Mouse (Mus musculus) neural tube, embryonic 15.5 days (tissue): Measurements from ENCODE around the gene Smok3b. TPM values are rescaled to one million over a fixed set of nuclear protein-coding genes. Genes with fewer than 3 reads are reported as not detected.
"Not testable (repeated sequence)": the region's sequence is repeated elsewhere in the genome, so short reads cannot be mapped to it uniquely, and the experiment has no call there.

ENCODE experiments used
- ATAC-seq: fragments of 200-750 bp; cut with Nextera tagmentation; 2 replicates; pipeline ENCODE4 v1.8.0; 2017; ENCODE audit warnings: mild to moderate bottlenecking, moderate TSS enrichment, moderate library complexity; ENCODE audit not compliant: low FRiP score
- H3K27ac ChIP-seq: fragments of 300-500 bp; sonication (generic); replicated peaks from 2 replicates; pipeline ENCODE4 v1.5.1; 2015; ENCODE audit warnings: mild to moderate bottlenecking, inconsistent platforms
- H3K27me3 ChIP-seq: fragments of 300-500 bp; sonication (generic); replicated peaks from 2 replicates; pipeline ENCODE4 v1.6.1; 2015; ENCODE audit warnings: inconsistent platforms
- H3K36me3 ChIP-seq: fragments of 300-500 bp; sonication (generic); 2 replicates; pipeline ENCODE4 v1.6.1; 2015; ENCODE audit warnings: inconsistent platforms
- H3K4me1 ChIP-seq: fragments of 300-500 bp; sonication (generic); 2 replicates; pipeline ENCODE4 v1.6.1; 2015; ENCODE audit warnings: inconsistent platforms
- H3K4me2 ChIP-seq: fragments of 300-500 bp; sonication (generic); 2 replicates; pipeline ENCODE4 v1.6.1; 2015; ENCODE audit warnings: inconsistent platforms, mild to moderate bottlenecking, moderate library complexity
- H3K4me3 ChIP-seq: fragments of 300-500 bp; sonication (generic); replicated peaks from 2 replicates; pipeline ENCODE4 v1.5.1; 2015; ENCODE audit warnings: mild to moderate bottlenecking, inconsistent platforms
- H3K9ac ChIP-seq: fragments of 300-500 bp; sonication (generic); replicated peaks from 2 replicates; pipeline ENCODE4 v1.6.1; 2015; ENCODE audit warnings: mild to moderate bottlenecking, inconsistent platforms
- H3K9me3 ChIP-seq: fragments of 300-500 bp; sonication (generic); replicated peaks from 2 replicates; pipeline ENCODE4 v1.6.1; 2016; ENCODE audit warnings: inconsistent platforms
- WGBS: fragments of 180-500 bp; shearing (Covaris S2); methylation state at CpG from one replicate; pipeline ENCODE4 v1.1.7; 2015; ENCODE audit warnings: mixed read lengths; 5-methylcytosine and 5-hydroxymethylcytosine counted together
- polyA plus RNA-seq: library from polyadenylated mRNA; unstranded; fragments of >200 nt; fragmentation: Nextera tagmentation; extraction: Ambion mirVana; gene quantifications from 2 replicates; pipeline ENCODE4 v1.2.1, GENCODE M21; 2015

The Smok3b gene
- polyA plus RNA-seq, 1 experiment from 2014 or later: not detected

DNA sequence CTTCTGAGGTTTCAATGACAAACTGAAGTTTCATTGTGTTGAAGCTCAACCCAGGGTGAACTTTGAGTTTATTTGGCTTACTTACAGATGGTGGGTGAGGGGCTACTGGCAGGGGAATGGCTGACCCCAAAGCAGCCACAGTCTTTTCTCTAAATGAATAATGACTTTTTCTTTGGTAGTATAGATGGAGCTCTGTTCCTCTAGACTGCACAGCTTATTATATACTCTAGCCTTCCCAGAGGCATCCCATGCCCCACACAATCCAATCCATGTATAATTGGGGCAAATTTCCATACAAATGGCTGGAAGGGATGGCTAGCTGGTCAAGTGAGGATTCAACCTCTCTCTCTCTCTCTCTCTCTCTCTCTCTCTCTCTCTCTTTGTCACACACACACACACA is 4.2 kb upstream of the Smok3b start:
- Histone ChIP-seq H3K4me1 (no peaks in the 10 kb centered on the region), H3K27me3 (no peaks in the 10 kb centered on the region), H3K4me3 (no peak overlapping the region), H3K4me2 (no peak overlapping the region), H3K9ac (no peak overlapping the region), H3K36me3 (no peaks in the 10 kb centered on the region), H3K27ac (no peak overlapping the region), H3K9me3 (no peaks in the 10 kb centered on the region)
- ATAC-seq: no peak

DNA sequence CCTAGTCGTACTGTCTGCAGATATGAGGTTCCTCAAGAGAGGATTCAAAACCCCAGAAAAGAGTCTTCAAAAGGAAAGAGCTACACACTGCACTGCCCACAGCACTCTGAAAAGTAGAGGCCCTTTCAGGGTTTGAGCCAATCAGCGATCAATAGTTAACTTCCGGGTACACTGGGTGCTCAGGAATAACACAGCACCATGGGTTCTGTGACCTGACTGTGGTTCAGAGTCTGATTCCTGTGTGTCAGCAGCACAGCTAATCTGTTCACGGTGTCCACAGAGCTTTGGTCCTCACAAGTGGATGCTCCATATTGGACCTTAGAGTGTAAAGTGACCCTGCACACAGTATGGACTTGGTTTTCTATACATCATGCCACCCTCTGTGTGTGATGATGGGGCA is 1.7 kb upstream of the Smok3b start:
- 88% methylated on average over 4 of the region's 4 CpGs for WGBS
- H3K9ac ChIP-seq, H3K27me3 ChIP-seq, H3K4me1 ChIP-seq, ATAC-seq, H3K4me3 ChIP-seq, H3K9me3 ChIP-seq, H3K27ac ChIP-seq, H3K36me3 ChIP-seq, H3K4me2 ChIP-seq: not testable (repeated sequence)

GRCm38 (mm10) chr5:138052894-138053293 is 31.7 kb downstream of the Smok3b start, which contains the start of gene Smok3c:
Gene Smok3c, plus strand, starts transcription at chr5:138053194.
- H3K4me2 ChIP-seq, H3K9ac ChIP-seq, H3K4me3 ChIP-seq, H3K27me3 ChIP-seq, H3K36me3 ChIP-seq, H3K9me3 ChIP-seq, H3K27ac ChIP-seq, H3K4me1 ChIP-seq, ATAC-seq: not testable (repeated sequence)
- no CpG with 5 or more reads among the region's 5 CpGs for WGBS

DNA sequence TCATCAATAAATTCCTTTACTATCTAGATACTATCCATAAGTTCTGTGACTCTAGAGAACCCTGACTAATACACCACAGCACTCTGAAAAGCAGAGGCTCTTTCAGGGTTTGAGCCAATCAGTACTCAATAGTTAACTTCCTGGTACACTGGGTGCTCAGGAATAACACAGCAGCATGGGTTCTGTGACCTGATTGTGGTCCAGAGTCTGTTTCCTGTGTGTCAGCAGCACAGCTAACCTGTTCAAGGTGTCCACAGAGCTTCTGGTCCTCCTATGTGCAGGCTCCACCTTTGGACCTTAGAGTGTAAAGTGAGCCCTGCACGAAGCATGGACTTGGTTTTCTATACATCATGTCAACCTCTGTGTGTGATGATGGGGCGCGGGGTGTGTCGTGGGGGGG is 52.6 kb downstream of the Smok3b start:
- Histone ChIP-seq H3K9me3 (no peaks in the 10 kb centered on the region), H3K4me3 (no peak overlapping the region), H3K4me1 (no peaks in the 10 kb centered on the region), H3K4me2 (no peak overlapping the region), H3K36me3 (no peaks in the 10 kb centered on the region), H3K27ac (no peak overlapping the region), H3K27me3 (no peaks in the 10 kb centered on the region), H3K9ac (no peak overlapping the region)
- 92% methylated on average over 4 of the region's 4 CpGs for WGBS
- no peak for ATAC-seq

GRCm38 (mm10) chr5:138075684-138076083 is 54.5 kb downstream of the Smok3b start:
- Histone ChIP-seq H3K9ac (no peak overlapping the region), H3K9me3 (no peaks in the 10 kb centered on the region), H3K36me3 (no peaks in the 10 kb centered on the region), H3K27ac (no peak overlapping the region), H3K4me2 (no peak overlapping the region), H3K27me3 (no peaks in the 10 kb centered on the region), H3K4me1 (no peaks in the 10 kb centered on the region), H3K4me3 (no peak overlapping the region)
- ATAC-seq: no peak
- 77% methylated on average over 3 of the region's 3 CpGs for WGBS

DNA sequence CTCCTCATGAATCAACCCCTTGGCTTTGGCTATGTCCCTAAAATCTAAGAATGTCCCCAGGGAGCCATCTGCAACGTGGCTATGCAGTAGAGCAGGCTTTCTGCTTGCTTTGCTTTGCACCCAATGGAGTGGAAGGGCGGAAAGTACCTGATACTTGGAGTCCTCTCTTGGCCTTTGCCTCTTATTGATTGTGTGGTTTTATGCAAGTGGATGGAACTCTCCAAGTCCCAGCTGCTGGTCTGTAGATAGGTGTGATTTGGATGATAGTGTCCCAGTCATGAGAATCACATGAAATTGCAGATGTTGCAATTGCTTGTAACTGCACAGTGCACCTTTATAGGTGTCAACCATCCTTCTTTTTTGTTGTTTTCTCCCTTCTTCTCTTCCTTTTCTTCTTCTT is 54.9 kb downstream of the Smok3b start:
- Histone ChIP-seq H3K36me3 (no peaks in the 10 kb centered on the region), H3K27ac (no peak overlapping the region), H3K27me3 (no peaks in the 10 kb centered on the region; the same call in 1 of the 2 replicates), H3K4me2 (no peak overlapping the region), H3K9me3 (no peaks in the 10 kb centered on the region), H3K9ac (no peak overlapping the region), H3K4me1 (no peaks in the 10 kb centered on the region), H3K4me3 (no peak overlapping the region)
- 58% methylated on average over 2 of the region's 2 CpGs for whole genome bisulfite sequencing
- no peak for ATAC-seq

DNA sequence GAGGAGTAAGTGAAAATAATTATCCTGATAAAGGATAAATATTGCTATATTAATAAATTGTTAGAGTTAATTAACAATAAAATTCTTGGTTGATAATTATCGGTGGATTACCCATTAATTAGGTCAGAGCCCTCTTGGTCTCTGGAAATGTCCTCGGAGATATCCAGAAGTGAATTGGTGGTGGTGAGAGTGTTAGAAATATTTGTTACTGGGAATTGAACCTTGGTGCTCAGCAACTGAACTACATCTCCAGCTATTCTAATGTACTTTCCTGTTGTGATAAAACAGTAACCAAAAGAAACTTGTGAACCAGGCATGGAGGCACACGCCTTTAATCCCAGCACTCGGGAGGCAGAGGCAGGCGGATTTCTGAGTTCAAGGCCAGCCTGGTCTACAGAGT is 59.2 kb downstream of the Smok3b start:
- Histone ChIP-seq H3K27me3 (no peaks in the 10 kb centered on the region; the same call in 1 of the 2 replicates), H3K9ac (no peak overlapping the region), H3K9me3 (no peaks in the 10 kb centered on the region), H3K4me1 (no peaks in the 10 kb centered on the region; the same call in 1 of the 2 replicates), H3K27ac (no peak overlapping the region), H3K4me3 (no peak overlapping the region), H3K4me2 (no peak overlapping the region), H3K36me3 (no peaks in the 10 kb centered on the region)
- WGBS: 95% methylated on average over 5 of the region's 5 CpGs
- no peak for ATAC-seq

- Histone ChIP-seq H3K27me3 (no peaks in the 10 kb centered on the region; the same call in 1 of the 2 replicates), H3K4me2 (no peak overlapping the region), H3K36me3 (no peaks in the 10 kb centered on the region), H3K4me3 (no peak overlapping the region), H3K27ac (no peak overlapping the region), H3K9me3 (no peaks in the 10 kb centered on the region), H3K9ac (no peak overlapping the region), H3K4me1 (peaks cover 6% of the 10 kb centered on the region)
- no peak for ATAC-seq
- WGBS: 84% methylated on average over 9 of the region's 9 CpGs
Observed at GRCm38 (mm10) chr5:138081446-138081845, 60.2 kb downstream of the Smok3b start.

- Histone ChIP-seq H3K4me3 (no peak overlapping the region), H3K4me1 (peaks cover 25% of the 10 kb centered on the region), H3K27ac (no peak overlapping the region), H3K36me3 (0 out of 2 replicates have a peak, but pooled peaks cover 5% of the 10 kb centered on the region), H3K4me2 (no peak overlapping the region), H3K27me3 (no peaks in the 10 kb centered on the region; the same call in 1 of the 2 replicates), H3K9ac (no peak overlapping the region), H3K9me3 (no peaks in the 10 kb centered on the region)
- no peak for ATAC-seq
- WGBS: 75% methylated on average over 2 of the region's 2 CpGs
Observed at GRCm38 (mm10) chr5:138083318-138083900, 62.2 kb downstream of the Smok3b start.

DNA sequence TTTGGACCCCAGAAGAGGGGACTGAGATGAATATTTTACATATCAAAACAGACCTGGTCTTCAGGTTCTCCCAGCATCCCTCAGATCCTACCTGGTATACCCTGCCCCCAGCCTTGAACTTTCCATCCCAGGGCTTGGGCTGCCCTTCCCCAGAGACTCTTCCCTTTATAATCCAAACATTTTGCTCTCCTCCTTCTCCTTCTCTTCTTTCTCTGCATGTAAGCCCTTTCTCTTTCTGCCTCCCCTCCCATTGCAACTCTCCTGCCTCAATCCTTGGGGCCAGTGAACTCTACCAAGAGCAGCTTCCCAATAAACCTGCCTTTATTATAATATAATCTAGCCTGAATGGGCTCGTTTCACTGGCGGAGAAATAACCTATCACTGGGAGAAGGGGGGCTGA is 62.7 kb downstream of the Smok3b start:
- no peak for ATAC-seq
- peaks cover 31% of the 10 kb centered on the region for H3K4me1 ChIP-seq
- no peaks in the 10 kb centered on the region; the same call in 1 of the 2 replicates for H3K27me3 ChIP-seq
- H3K4me3 ChIP-seq: no peak overlapping the region
- no peak overlapping the region for H3K4me2 ChIP-seq
- 0 out of 2 replicates have a peak, but pooled peaks cover 8% of the 10 kb centered on the region for H3K36me3 ChIP-seq
- 95% methylated on average over 2 of the region's 2 CpGs for WGBS
- no peak overlapping the region for H3K9ac ChIP-seq
- no peak overlapping the region for H3K27ac ChIP-seq
- H3K9me3 ChIP-seq: no peaks in the 10 kb centered on the region

DNA sequence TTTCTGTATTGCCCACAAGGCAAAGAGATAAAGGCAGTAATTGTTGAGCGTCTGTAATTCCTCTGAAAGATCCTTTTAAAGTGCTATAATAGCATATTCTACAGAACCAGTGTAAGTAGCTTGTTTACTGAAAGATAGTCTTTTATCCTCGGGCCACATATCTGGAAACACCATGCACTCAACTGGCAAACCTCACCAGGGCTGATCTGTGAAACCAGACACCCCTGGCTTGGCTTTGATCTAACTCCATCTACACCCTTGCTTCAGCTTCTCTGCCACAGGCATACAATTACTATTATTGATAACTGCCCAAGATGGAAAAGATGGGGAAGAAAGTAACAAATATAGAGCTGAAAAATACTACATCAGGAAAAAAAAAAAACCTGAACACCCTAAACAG is 63.3 kb downstream of the Smok3b start:
- Histone ChIP-seq H3K36me3 (0 out of 2 replicates have a peak, but pooled peaks cover 11% of the 10 kb centered on the region), H3K4me2 (peak overlapping the region; percentile 69), H3K27me3 (no peaks in the 10 kb centered on the region; the same call in 1 of the 2 replicates), H3K4me3 (peak overlapping the region; percentile 100), H3K9ac (no peak overlapping the region), H3K9me3 (no peaks in the 10 kb centered on the region), H3K4me1 (peaks cover 36% of the 10 kb centered on the region), H3K27ac (no peak overlapping the region; the same call in 1 of the 2 replicates)
- peak; percentile 46 for ATAC-seq
- 61% methylated on average over 2 of the region's 2 CpGs for WGBS

GRCm38 (mm10) chr5:138084996-138085395 is 63.8 kb downstream of the Smok3b start, which contains the start of gene Zkscan1:
Gene Zkscan1, plus strand, starts transcription at chr5:138085084.
- WGBS: under 1% methylated on average over 27 of the region's 27 CpGs
- Histone ChIP-seq H3K4me1 (peaks cover 36% of the 10 kb centered on the region), H3K4me2 (peak within 1 kb of the TSS; percentile 69), H3K9me3 (no peaks in the 10 kb centered on the region), H3K27ac (peak within 1 kb of the TSS; percentile 93), H3K36me3 (0 out of 2 replicates have a peak, but pooled peaks cover 11% of the 10 kb centered on the region), H3K27me3 (no peaks in the 10 kb centered on the region; the same call in 1 of the 2 replicates), H3K9ac (peak within 1 kb of the TSS; percentile 100), H3K4me3 (peak within 1 kb of the TSS; percentile 100)
- ATAC-seq: peak; percentile 96
